Mouse (Mus musculus): ENCODE data around the gene Cbx3.

DNA sequence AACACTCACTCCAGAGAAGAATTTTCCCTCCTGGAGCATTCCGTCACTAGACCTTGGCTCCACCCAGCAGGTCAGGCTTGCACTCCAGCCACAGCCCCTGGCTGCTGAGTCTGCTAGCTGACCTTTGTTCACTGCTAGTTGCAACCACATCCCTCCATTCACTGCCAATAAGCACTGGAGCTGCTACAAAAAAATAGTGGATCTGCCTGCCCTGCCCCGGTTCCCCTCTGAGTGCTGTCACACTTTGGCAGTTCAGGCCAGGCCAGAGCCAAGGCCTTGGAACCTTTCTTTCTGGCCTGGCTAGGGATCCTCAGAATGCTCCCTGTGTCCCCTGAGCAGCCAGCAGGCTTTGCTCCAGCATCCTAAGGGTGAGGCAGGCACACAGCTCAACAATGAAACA lies 19.6 kb downstream of the Cbx3 start:
- TF ChIP-seq CTCF (IDR thresholded peaks at IDR 0.05; ENCODE audit: low read depth), result no peak
- no peak for TF ChIP-seq EP300 (IDR thresholded peaks at IDR 0.05; ENCODE audit: low read depth)

Measured in liver, embryonic 14.5 days (tissue).